Mouse (Mus musculus) liver, embryonic 13.5 days (tissue): ENCODE results near the gene Magi1. TPM values are rescaled to one million over a fixed set of nuclear protein-coding genes. Genes with fewer than 3 reads are reported as not detected.

Source experiments
- ATAC-seq: fragments of 200-750 bp; cut with Nextera tagmentation; 2 replicates; pipeline ENCODE4 v1.8.0; 2017; ENCODE audit warnings: low read depth, mild to moderate bottlenecking, moderate number of reproducible peaks, moderate library complexity
- DNase-seq: peaks from one replicate; pipeline ENCODE4 v3.0.0; 2022
- H3K27ac ChIP-seq: fragments of 300-500 bp; sonication (generic); 2 replicates; pipeline ENCODE4 v1.5.1; 2015; ENCODE audit warnings: moderate library complexity, mild to moderate bottlenecking, inconsistent platforms
- H3K27me3 ChIP-seq: fragments of 300-500 bp; sonication (generic); 2 replicates; pipeline ENCODE4 v1.6.1; 2015; ENCODE audit warnings: mild to moderate bottlenecking, inconsistent platforms
- H3K36me3 ChIP-seq: fragments of 300-500 bp; sonication (generic); 2 replicates; pipeline ENCODE4 v1.6.1; 2015; ENCODE audit warnings: mild to moderate bottlenecking, inconsistent platforms
- H3K4me1 ChIP-seq: fragments of 300-500 bp; sonication (generic); replicated peaks from 2 replicates; pipeline ENCODE4 v1.6.1; 2015; ENCODE audit warnings: inconsistent platforms
- H3K4me2 ChIP-seq: fragments of 300-500 bp; sonication (generic); 2 replicates; pipeline ENCODE4 v1.6.1; 2015; ENCODE audit warnings: inconsistent platforms, mild to moderate bottlenecking, moderate library complexity
- H3K4me3 ChIP-seq: fragments of 300-500 bp; sonication (generic); replicated peaks from 2 replicates; pipeline ENCODE4 v1.5.1; 2015; ENCODE audit warnings: mild to moderate bottlenecking, inconsistent platforms
- H3K9ac ChIP-seq: fragments of 300-500 bp; sonication (generic); 2 replicates; pipeline ENCODE4 v1.6.1; 2015; ENCODE audit warnings: mild to moderate bottlenecking, inconsistent platforms
- H3K9me3 ChIP-seq: fragments of 300-500 bp; sonication (generic); replicated peaks from 2 replicates; pipeline ENCODE4 v1.6.1; 2016; ENCODE audit warnings: inconsistent platforms
- WGBS: fragments of 180-500 bp; shearing (Covaris S2); methylation state at CpG from one replicate; pipeline ENCODE4 v1.1.7; 2015; ENCODE audit not compliant: insufficient replicate concordance; 5-methylcytosine and 5-hydroxymethylcytosine counted together
- polyA plus RNA-seq: library from polyadenylated mRNA; unstranded; fragments of >200 nt; fragmentation: Nextera tagmentation; extraction: Ambion mirVana; gene quantifications from 2 replicates; pipeline ENCODE4 v1.2.1, GENCODE M21; 2015

Gene Magi1
- polyA plus RNA-seq, 1 experiment from 2014 or later = 1.2 TPM

GRCm38 (mm10) chr6:93736071-93736470 is 547.6 kb downstream of the Magi1 start:
- Histone ChIP-seq H3K27me3 (no peaks in the 10 kb centered on the region), H3K4me2 (no peak overlapping the region), H3K4me1 (no peaks in the 10 kb centered on the region), H3K9ac (no peak overlapping the region), H3K9me3 (no peaks in the 10 kb centered on the region), H3K27ac (no peak overlapping the region), H3K4me3 (no peak overlapping the region), H3K36me3 (no peaks in the 10 kb centered on the region)
- ATAC-seq (no peak), DNase-seq (no peak)
- WGBS = 81% methylated on average over 3 of the region's 3 CpGs

GRCm38 (mm10) chr6:93733800-93734199 is 549.9 kb downstream of the Magi1 start:
- ATAC-seq = no peak

GRCm38 (mm10) chr6:93729702-93730101 is 554.0 kb downstream of the Magi1 start:
- Histone ChIP-seq H3K4me2 (no peak overlapping the region), H3K27ac (no peak overlapping the region), H3K4me1 (no peaks in the 10 kb centered on the region), H3K4me3 (no peak overlapping the region), H3K9me3 (no peaks in the 10 kb centered on the region), H3K9ac (no peak overlapping the region), H3K27me3 (no peaks in the 10 kb centered on the region), H3K36me3 (no peaks in the 10 kb centered on the region)
- WGBS = 64% methylated on average over 8 of the region's 8 CpGs
- DNase-seq (no peak), ATAC-seq (no peak)

More at GRCm38 (mm10) chr6:93733800-93734199, 549.9 kb downstream of the Magi1 start:
- WGBS = 66% methylated on average over 6 of the region's 6 CpGs
- H3K4me3 ChIP-seq = no peak overlapping the region
- no peak overlapping the region for H3K9ac ChIP-seq
- no peaks in the 10 kb centered on the region for H3K36me3 ChIP-seq
- no peaks in the 10 kb centered on the region for H3K4me1 ChIP-seq
- H3K4me2 ChIP-seq = no peak overlapping the region
- DNase-seq = no peak
- no peaks in the 10 kb centered on the region for H3K9me3 ChIP-seq
- no peaks in the 10 kb centered on the region for H3K27me3 ChIP-seq
- H3K27ac ChIP-seq = no peak overlapping the region

- Histone ChIP-seq H3K9me3 (no peaks in the 10 kb centered on the region), H3K4me1 (no peaks in the 10 kb centered on the region), H3K4me3 (no peak overlapping the region), H3K27me3 (no peaks in the 10 kb centered on the region), H3K4me2 (no peak overlapping the region), H3K27ac (no peak overlapping the region), H3K36me3 (no peaks in the 10 kb centered on the region), H3K9ac (no peak overlapping the region)
- 69% methylated on average over 4 of the region's 4 CpGs for WGBS
- DNase-seq (no peak), ATAC-seq (no peak)
Observed at GRCm38 (mm10) chr6:93728791-93729190, 554.9 kb downstream of the Magi1 start.

GRCm38 (mm10) chr6:93727630-93728178 is 556.0 kb downstream of the Magi1 start:
- no peak overlapping the region for H3K27ac ChIP-seq
- no peaks in the 10 kb centered on the region for H3K36me3 ChIP-seq
- no peak overlapping the region for H3K9ac ChIP-seq
- no peaks in the 10 kb centered on the region for H3K27me3 ChIP-seq
- 27% methylated on average over 15 of the region's 15 CpGs for WGBS
- H3K9me3 ChIP-seq = no peaks in the 10 kb centered on the region
- DNase-seq (no peak), ATAC-seq (no peak)
- H3K4me3 ChIP-seq = no peak overlapping the region
- H3K4me1 ChIP-seq = no peaks in the 10 kb centered on the region
- H3K4me2 ChIP-seq = no peak overlapping the region

- Histone ChIP-seq H3K4me3 (no peak overlapping the region), H3K27ac (no peak overlapping the region), H3K27me3 (no peaks in the 10 kb centered on the region), H3K36me3 (no peaks in the 10 kb centered on the region), H3K4me2 (no peak overlapping the region), H3K9me3 (no peaks in the 10 kb centered on the region), H3K9ac (no peak overlapping the region), H3K4me1 (no peaks in the 10 kb centered on the region)
- DNase-seq (no peak), ATAC-seq (no peak)
- 46% methylated on average over 7 of the region's 7 CpGs for WGBS
Observed at GRCm38 (mm10) chr6:93726829-93727455, 556.8 kb downstream of the Magi1 start.

GRCm38 (mm10) chr6:93726121-93726520 is 557.6 kb downstream of the Magi1 start:
- no peak overlapping the region for H3K4me3 ChIP-seq
- H3K27ac ChIP-seq = no peak overlapping the region
- no peaks in the 10 kb centered on the region for H3K9me3 ChIP-seq
- DNase-seq (no peak), ATAC-seq (no peak)
- no peak overlapping the region for H3K9ac ChIP-seq
- 62% methylated on average over 10 of the region's 10 CpGs for WGBS
- H3K4me1 ChIP-seq = no peaks in the 10 kb centered on the region
- no peaks in the 10 kb centered on the region for H3K27me3 ChIP-seq
- H3K4me2 ChIP-seq = no peak overlapping the region
- H3K36me3 ChIP-seq = no peaks in the 10 kb centered on the region

- Histone ChIP-seq H3K36me3 (no peaks in the 10 kb centered on the region), H3K27ac (no peak overlapping the region), H3K4me2 (no peak overlapping the region), H3K4me1 (no peaks in the 10 kb centered on the region), H3K27me3 (no peaks in the 10 kb centered on the region), H3K9me3 (no peaks in the 10 kb centered on the region), H3K4me3 (no peak overlapping the region), H3K9ac (no peak overlapping the region)
- DNase-seq = no peak
- 64% methylated on average over 7 of the region's 7 CpGs for WGBS
- ATAC-seq = no peak
Observed at GRCm38 (mm10) chr6:93724749-93725148, 559.0 kb downstream of the Magi1 start.

GRCm38 (mm10) chr6:93723226-93723625 is 560.5 kb downstream of the Magi1 start:
- Histone ChIP-seq H3K9me3 (no peaks in the 10 kb centered on the region), H3K36me3 (no peaks in the 10 kb centered on the region), H3K9ac (no peak overlapping the region), H3K27ac (no peak overlapping the region), H3K4me1 (no peaks in the 10 kb centered on the region; the same call in 1 of the 2 replicates), H3K27me3 (peaks cover 3% of the 10 kb centered on the region; the same call in 1 of the 2 replicates), H3K4me3 (no peak overlapping the region), H3K4me2 (no peak overlapping the region)
- 48% methylated on average over 2 of the region's 2 CpGs for WGBS
- ATAC-seq = no peak
- no peak for DNase-seq

- Histone ChIP-seq H3K27me3 (peaks cover 35% of the 10 kb centered on the region), H3K27ac (no peak overlapping the region), H3K4me3 (no peak overlapping the region), H3K9me3 (no peaks in the 10 kb centered on the region), H3K4me1 (peaks cover 4% of the 10 kb centered on the region; the same call in 1 of the 2 replicates), H3K36me3 (no peaks in the 10 kb centered on the region), H3K9ac (no peak overlapping the region), H3K4me2 (no peak overlapping the region)
- no peak for DNase-seq
- ATAC-seq = no peak
- 26% methylated on average over 4 of the region's 4 CpGs for WGBS
Observed at GRCm38 (mm10) chr6:93719532-93719931, 564.2 kb downstream of the Magi1 start.

GRCm38 (mm10) chr6:93718385-93718784 is 565.3 kb downstream of the Magi1 start:
- Histone ChIP-seq H3K4me1 (peaks cover 4% of the 10 kb centered on the region; the same call in 1 of the 2 replicates), H3K4me3 (no peak overlapping the region), H3K27ac (no peak overlapping the region), H3K4me2 (no peak overlapping the region), H3K36me3 (no peaks in the 10 kb centered on the region), H3K9ac (no peak overlapping the region), H3K9me3 (no peaks in the 10 kb centered on the region), H3K27me3 (peaks cover 35% of the 10 kb centered on the region)
- ATAC-seq (no peak), DNase-seq (no peak)
- 6% methylated on average over 5 of the region's 5 CpGs for WGBS

GRCm38 (mm10) chr6:93717826-93718375 is 565.8 kb downstream of the Magi1 start:
- Histone ChIP-seq H3K4me2 (0 out of 2 replicates have a peak overlapping the region, but pooled peaks have one; percentile 12), H3K9me3 (no peaks in the 10 kb centered on the region), H3K27ac (no peak overlapping the region), H3K36me3 (no peaks in the 10 kb centered on the region), H3K27me3 (peaks cover 35% of the 10 kb centered on the region), H3K4me3 (no peak overlapping the region), H3K9ac (no peak overlapping the region), H3K4me1 (peaks cover 4% of the 10 kb centered on the region; the same call in 1 of the 2 replicates)
- 11% methylated on average over 7 of the region's 7 CpGs for WGBS
- DNase-seq (no peak), ATAC-seq (no peak)
